ENCODE assay signal across 30 mouse cellular contexts in genomic region chr17:47466284-47466683, GRCm38 (mm10). TPM values are rescaled to one million over a fixed set of nuclear protein-coding genes. Genes with fewer than 3 reads are reported as not detected.
A peak's percentile ranks its signal among the peaks of the same experiment; 100 is the strongest.
DNase-seq lines count a peak whose midpoint lies in the region; ATAC-seq lines count a peak whose summit lies in the region.
"Had no signal": no experiment of that assay in that cellular context is flagged by ENCODE, and none has a peak within 500 bp of the region (broad histone marks: within the 10 kb centered on the region; RNA-seq: fewer than 3 reads in every experiment).

No protein-coding gene starts in this region.

- peaks cover 93% of the 10 kb centered on the region for H3K27me3 ChIP-seq in hindbrain, embryonic 10.5 days (ENCODE audit: insufficient read depth, poor library complexity, severe bottlenecking)
- peaks cover 29% of the 10 kb centered on the region for H3K27me3 ChIP-seq in hindbrain, embryonic 14.5 days (ENCODE audit: control insufficient read depth, insufficient read depth, low read length)
- peaks cover 90% of the 10 kb centered on the region for H3K27me3 ChIP-seq in embryonic facial prominence, embryonic 10.5 days (replicated peaks; ENCODE audit: low read depth, poor library complexity, severe bottlenecking)
- H3K27me3 ChIP-seq in limb, embryonic 12.5 days: peaks cover 76% of the 10 kb centered on the region
- H3K27me3 ChIP-seq: Patski had no signal

- no peaks in the 10 kb centered on the region for H3K9me3 ChIP-seq in hindbrain, embryonic 10.5 days
- H3K9me3 ChIP-seq in hindbrain, embryonic 14.5 days (ENCODE audit: control insufficient read depth, low read length): no peaks in the 10 kb centered on the region
- no peaks in the 10 kb centered on the region for H3K9me3 ChIP-seq in embryonic facial prominence, embryonic 10.5 days
- H3K9me3 ChIP-seq in limb, embryonic 12.5 days: no peaks in the 10 kb centered on the region
- H3K9me3 ChIP-seq: forebrain, embryonic 10.5 days; heart, embryonic 12.5 days; hindbrain, embryonic 13.5 days; lung, embryonic 15.5 days; midbrain, embryonic 10.5 days; midbrain, embryonic 15.5 days had no signal

- 0 out of 2 replicates have a peak overlapping the region, but pooled peaks have one; percentile 23 for H3K27ac ChIP-seq in hindbrain, embryonic 10.5 days
- H3K27ac ChIP-seq in hindbrain, embryonic 14.5 days: no peak overlapping the region
- no peak overlapping the region for H3K27ac ChIP-seq in embryonic facial prominence, embryonic 10.5 days (replicated peaks)
- H3K27ac ChIP-seq in limb, embryonic 12.5 days: no peak overlapping the region
- H3K27ac ChIP-seq: forebrain, embryonic 10.5 days; hindbrain, embryonic 13.5 days; lung, embryonic 15.5 days; midbrain, embryonic 10.5 days; midbrain, embryonic 15.5 days had no signal

- no peak overlapping the region for H3K4me3 ChIP-seq in hindbrain, embryonic 10.5 days
- H3K4me3 ChIP-seq in hindbrain, embryonic 14.5 days (replicated peaks; ENCODE audit: low read length): no peak overlapping the region
- peak overlapping the region; percentile 8; the same call in 1 of the 2 replicates for H3K4me3 ChIP-seq in embryonic facial prominence, embryonic 10.5 days
- H3K4me3 ChIP-seq in limb, embryonic 12.5 days (replicated peaks): no peak overlapping the region
- H3K4me3 ChIP-seq: forebrain, embryonic 10.5 days; heart, embryonic 12.5 days; hindbrain, embryonic 13.5 days; lung, embryonic 15.5 days; midbrain, embryonic 10.5 days; midbrain, embryonic 15.5 days had no signal

- H3K4me1 ChIP-seq in hindbrain, embryonic 10.5 days (replicated peaks): peaks cover 63% of the 10 kb centered on the region
- H3K4me1 ChIP-seq in hindbrain, embryonic 14.5 days (replicated peaks; ENCODE audit: control insufficient read depth, insufficient read depth, low read length): no peaks in the 10 kb centered on the region
- H3K4me1 ChIP-seq in embryonic facial prominence, embryonic 10.5 days: peaks cover 63% of the 10 kb centered on the region
- peaks cover 28% of the 10 kb centered on the region for H3K4me1 ChIP-seq in limb, embryonic 12.5 days (replicated peaks)
- H3K4me1 ChIP-seq: midbrain, embryonic 15.5 days had no signal

- DNase-seq in cerebellum, adult 9-11 months: peak; percentile 26
- no peak for DNase-seq in cerebellum, postnatal 36 days
- DNase-seq in hindbrain, embryonic 10.5 days (ENCODE audit: low spot score): no peak
- DNase-seq in hindbrain, embryonic 14.5 days (ENCODE audit: low spot score): no peak
- no peak for DNase-seq in embryonic facial prominence, embryonic 10.5 days (ENCODE audit: low spot score)
- no peak for DNase-seq in right cerebral cortex, adult 2 months (ENCODE audit: low spot score in 2 of 2)
- DNase-seq in left cerebral cortex, adult 18-20 months (ENCODE audit: low spot score in 2 of 2): no peak
- DNase-seq: adrenal gland, postnatal 25 days; cerebellum, adult 11-12 months; forebrain, postnatal 0 days; gastrocnemius, postnatal 25 days; heart, adult 18-20 months; heart, postnatal 14 days; kidney, adult 11 months; layer of hippocampus, postnatal 36 days had no signal

- WGBS in hindbrain, embryonic 10.5 days: 26% methylated on average over 9 of the region's 9 CpGs
- WGBS in hindbrain, embryonic 14.5 days: 43% methylated on average over 9 of the region's 9 CpGs
- 29% methylated on average over 9 of the region's 9 CpGs for WGBS in embryonic facial prominence, embryonic 10.5 days
- 28% methylated on average over 9 of the region's 9 CpGs for WGBS in limb, embryonic 12.5 days

- H3K36me3 ChIP-seq in hindbrain, embryonic 10.5 days: no peaks in the 10 kb centered on the region
- no peaks in the 10 kb centered on the region for H3K36me3 ChIP-seq in hindbrain, embryonic 14.5 days (replicated peaks; ENCODE audit: control insufficient read depth, insufficient read depth)
- no peaks in the 10 kb centered on the region; the same call in 1 of the 2 replicates for H3K36me3 ChIP-seq in embryonic facial prominence, embryonic 10.5 days (replicated peaks)
- H3K36me3 ChIP-seq in limb, embryonic 12.5 days: no peaks in the 10 kb centered on the region
- H3K36me3 ChIP-seq: forebrain, embryonic 10.5 days; heart, embryonic 12.5 days; hindbrain, embryonic 13.5 days; lung, embryonic 15.5 days; midbrain, embryonic 10.5 days; midbrain, embryonic 15.5 days had no signal

- no peak for ATAC-seq in hindbrain, embryonic 14.5 days (ENCODE audit: low FRiP score)
- ATAC-seq in limb, embryonic 12.5 days (ENCODE audit: insufficient number of reproducible peaks, insufficient read depth, low FRiP score, low TSS enrichment, low read depth): no peak
- ATAC-seq: forebrain, postnatal 0 days; midbrain, embryonic 15.5 days; Patski had no signal

- no peak overlapping the region for H3K4me2 ChIP-seq in hindbrain, embryonic 14.5 days (replicated peaks)
- H3K4me2 ChIP-seq in limb, embryonic 12.5 days: 0 out of 2 replicates have a peak overlapping the region, but pooled peaks have one; percentile 6
- H3K4me2 ChIP-seq: heart, embryonic 12.5 days; hindbrain, embryonic 13.5 days; liver, embryonic 11.5 days; lung, embryonic 15.5 days; midbrain, embryonic 15.5 days had no signal

- no peak overlapping the region for H3K9ac ChIP-seq in hindbrain, embryonic 14.5 days
- H3K9ac ChIP-seq in limb, embryonic 12.5 days (replicated peaks): no peak overlapping the region
- H3K9ac ChIP-seq: forebrain, postnatal 0 days; heart, embryonic 12.5 days; hindbrain, embryonic 13.5 days; lung, embryonic 15.5 days; midbrain, embryonic 15.5 days had no signal

RNA-seq across cellular contexts. Expression of gene 1700001C19Rik, which starts 29.1 kb away (rescaled TPM):
- 0.67 TPM in 1 of 2 replicates, not detected in the other for polyA plus RNA-seq in hindbrain, embryonic 10.5 days (2016; fragmentation: Nextera tagmentation; extraction: Ambion mirVana)
- polyA plus RNA-seq in hindbrain, embryonic 14.5 days (2014; fragmentation: Nextera tagmentation; extraction: Ambion mirVana): 0.37 and 0.47 TPM in 2 replicates
- 0.25 TPM in 1 of 2 replicates, not detected in the other for polyA plus RNA-seq in embryonic facial prominence, embryonic 10.5 days (2016; fragmentation: Nextera tagmentation; extraction: Ambion mirVana)
- polyA plus RNA-seq in limb, embryonic 12.5 days (2016; fragmentation: Nextera tagmentation; extraction: Ambion mirVana): 0.20 and 0.37 TPM in 2 replicates
- under 1 TPM in 1 of 2 experiments, not detected in 1; 0.21 TPM for total RNA-seq in left cerebral cortex, adult 18-20 months (2021)
- total RNA-seq: adrenal gland, adult 18-20 months; adrenal gland, postnatal 25 days; CH12.LX; gastrocnemius, postnatal 25 days; heart, adult 18-20 months; heart, postnatal 14 days; layer of hippocampus, postnatal 36 days; left cerebral cortex, postnatal 10 days; MEL had no signal
- polyA plus RNA-seq: C2C12; forebrain, embryonic 10.5 days; kidney, embryonic 16.5 days had no signal

RNA-seq across cellular contexts. Expression of gene AI661453, which starts 29.9 kb away (rescaled TPM):
- polyA plus RNA-seq in hindbrain, embryonic 10.5 days (2016; fragmentation: Nextera tagmentation; extraction: Ambion mirVana): 0.24 and 0.54 TPM in 2 replicates
- polyA plus RNA-seq in hindbrain, embryonic 14.5 days (2014; fragmentation: Nextera tagmentation; extraction: Ambion mirVana): 0.23 and 0.31 TPM in 2 replicates
- 0.27 and 0.36 TPM in 2 replicates for polyA plus RNA-seq in embryonic facial prominence, embryonic 10.5 days (2016; fragmentation: Nextera tagmentation; extraction: Ambion mirVana)
- polyA plus RNA-seq in limb, embryonic 12.5 days (2016; fragmentation: Nextera tagmentation; extraction: Ambion mirVana): 0.37 and 0.55 TPM in 2 replicates
- total RNA-seq in left cerebral cortex, adult 18-20 months (2021): under 1 TPM; 0.46 to 0.54 TPM
- total RNA-seq: CH12.LX, MEL had no signal

RNA-seq across cellular contexts. Expression of gene Taf8, which starts 35.8 kb away (rescaled TPM):
- polyA plus RNA-seq in hindbrain, embryonic 10.5 days (2016; fragmentation: Nextera tagmentation; extraction: Ambion mirVana): 32.5 and 36.0 TPM in 2 replicates
- polyA plus RNA-seq in hindbrain, embryonic 14.5 days (2014; fragmentation: Nextera tagmentation; extraction: Ambion mirVana): 16.4 and 16.9 TPM in 2 replicates
- 32.0 and 35.3 TPM in 2 replicates for polyA plus RNA-seq in embryonic facial prominence, embryonic 10.5 days (2016; fragmentation: Nextera tagmentation; extraction: Ambion mirVana)
- polyA plus RNA-seq in limb, embryonic 12.5 days (2016; fragmentation: Nextera tagmentation; extraction: Ambion mirVana): 39.0 and 40.3 TPM in 2 replicates
- 10 to 100 TPM; 16.8 to 19.1 TPM for total RNA-seq in left cerebral cortex, adult 18-20 months (2021)

RNA-seq across cellular contexts. Expression of gene Ccnd3, which starts 38.6 kb away (rescaled TPM):
- polyA plus RNA-seq in hindbrain, embryonic 10.5 days (2016; fragmentation: Nextera tagmentation; extraction: Ambion mirVana): 289 and 330 TPM in 2 replicates
- polyA plus RNA-seq in hindbrain, embryonic 14.5 days (2014; fragmentation: Nextera tagmentation; extraction: Ambion mirVana): 78.9 and 80.3 TPM in 2 replicates
- polyA plus RNA-seq in embryonic facial prominence, embryonic 10.5 days (2016; fragmentation: Nextera tagmentation; extraction: Ambion mirVana): 325 and 335 TPM in 2 replicates
- polyA plus RNA-seq in limb, embryonic 12.5 days (2016; fragmentation: Nextera tagmentation; extraction: Ambion mirVana): 323 and 348 TPM in 2 replicates
- 10 to 100 TPM; 33.6 to 40.7 TPM for total RNA-seq in left cerebral cortex, adult 18-20 months (2021)
